Mouse (Mus musculus): ENCODE measurements around the gene Slc25a45. TPM values are rescaled to one million over a fixed set of nuclear protein-coding genes. Genes with fewer than 3 reads are reported as not detected.

Slc25a45 gene
- 11.4 and 14.6 TPM in 2 replicates for polyA plus RNA-seq (2015; fragmentation: Nextera tagmentation; extraction: Ambion mirVana)

DNA sequence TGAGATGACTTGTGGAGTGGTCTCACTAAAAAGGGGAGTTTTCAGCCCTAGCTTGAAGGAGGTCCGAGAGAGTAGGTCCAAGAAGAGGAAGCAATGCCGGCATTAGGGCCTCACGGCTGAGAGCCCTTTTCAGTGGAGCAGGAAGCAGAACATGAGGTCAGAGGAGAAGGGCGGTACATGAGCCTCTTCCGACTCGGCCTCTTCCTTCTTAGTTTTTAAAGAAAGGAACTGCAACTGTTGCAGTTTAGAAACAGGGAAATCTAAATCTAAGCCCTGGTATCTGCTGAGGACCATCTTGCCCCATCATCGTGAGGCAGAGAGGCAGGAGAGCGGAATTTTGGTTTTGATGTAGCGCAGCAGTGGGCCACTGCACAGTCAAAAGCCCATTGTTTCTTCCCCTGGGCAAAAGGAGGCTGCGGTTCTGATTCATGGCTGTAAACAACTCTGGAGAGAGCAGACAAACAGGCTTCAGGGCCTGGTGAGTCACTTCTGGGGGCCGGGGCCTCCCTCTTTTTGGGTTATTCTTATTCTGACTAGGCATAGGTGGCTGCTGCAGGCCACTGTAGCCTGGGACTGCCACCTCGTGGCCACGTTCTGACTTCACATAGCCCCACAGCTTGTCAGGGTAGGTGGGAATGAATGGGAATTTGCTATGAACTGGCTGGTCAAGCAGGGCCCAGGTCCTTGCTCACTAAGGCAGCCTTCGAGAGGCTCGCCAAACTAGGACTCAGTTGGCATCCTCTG is at the start of gene Slc25a45:
Gene Slc25a45 (plus strand): TSS at position 191 of the 744 bp plus-strand sequence.
- peak; percentile 79 for DNase-seq (ENCODE audit: low spot score)

DNA sequence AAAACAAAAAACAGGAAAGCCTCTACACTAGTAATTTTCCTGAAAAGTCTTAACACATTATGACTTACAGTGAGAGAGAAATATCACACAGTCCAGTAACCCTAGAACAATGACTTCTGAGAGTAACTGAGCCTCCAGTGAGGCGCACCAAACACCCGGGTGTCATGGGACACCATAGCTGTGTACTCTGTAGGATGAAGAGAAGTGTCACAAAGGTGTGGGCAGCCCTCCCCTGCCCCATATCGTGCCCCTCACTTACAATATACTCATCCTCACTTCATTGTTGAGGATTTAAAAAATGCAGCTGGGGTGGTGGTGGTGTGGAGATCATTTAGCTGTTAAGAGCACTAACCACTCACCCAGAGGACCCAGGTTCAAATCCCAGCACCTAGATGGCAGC is 49.5 kb upstream of the Slc25a45 start:
- no peak for DNase-seq (ENCODE audit: low spot score)

DNA sequence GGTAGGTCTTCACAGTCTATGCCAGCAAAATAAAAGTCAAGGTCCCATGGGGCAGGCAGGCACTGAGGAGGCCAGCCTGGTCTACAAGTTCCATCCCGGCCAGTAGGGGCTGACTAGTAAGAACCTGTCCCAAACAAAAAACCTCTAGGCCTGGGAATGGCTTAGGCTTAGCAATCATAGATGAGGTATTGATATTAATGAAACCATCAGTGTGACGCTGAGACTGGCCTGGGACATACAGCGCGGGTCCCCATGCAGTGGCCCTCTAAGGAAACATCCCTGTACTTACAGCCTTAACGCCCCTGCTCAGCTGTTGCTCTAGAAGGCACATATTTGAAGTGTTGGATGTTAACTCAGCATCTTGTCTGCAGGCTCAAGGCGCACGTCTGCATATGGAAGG is 48.7 kb upstream of the Slc25a45 start:
- DNase-seq (ENCODE audit: low spot score) = no peak

- DNase-seq (ENCODE audit: low spot score) = no peak
Measured at GRCm38 (mm10) chr19:5829958-5830615, 47.5 kb upstream of the Slc25a45 start.

DNA sequence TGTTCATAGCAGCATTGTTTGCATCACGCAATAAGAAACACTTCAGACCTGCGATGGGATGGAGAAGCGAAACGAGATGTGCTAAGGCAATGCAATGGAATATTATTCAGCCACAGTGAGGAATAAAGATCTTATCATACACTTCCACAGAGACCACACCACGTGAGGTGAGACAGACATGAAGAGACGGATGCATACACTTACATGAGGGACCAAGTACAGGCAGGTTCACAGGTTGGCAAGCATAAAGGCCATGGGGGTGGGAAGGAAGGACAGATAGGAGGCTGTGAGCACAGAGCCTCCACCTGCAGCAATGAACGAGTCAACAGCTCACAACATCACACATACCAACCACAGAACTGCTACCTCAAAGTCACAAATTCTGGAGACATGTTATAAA is 46.8 kb upstream of the Slc25a45 start:
- DNase-seq (ENCODE audit: low spot score) = no peak

GRCm38 (mm10) chr19:5831224-5831957 is 46.2 kb upstream of the Slc25a45 start:
- no peak for DNase-seq (ENCODE audit: low spot score)

DNA sequence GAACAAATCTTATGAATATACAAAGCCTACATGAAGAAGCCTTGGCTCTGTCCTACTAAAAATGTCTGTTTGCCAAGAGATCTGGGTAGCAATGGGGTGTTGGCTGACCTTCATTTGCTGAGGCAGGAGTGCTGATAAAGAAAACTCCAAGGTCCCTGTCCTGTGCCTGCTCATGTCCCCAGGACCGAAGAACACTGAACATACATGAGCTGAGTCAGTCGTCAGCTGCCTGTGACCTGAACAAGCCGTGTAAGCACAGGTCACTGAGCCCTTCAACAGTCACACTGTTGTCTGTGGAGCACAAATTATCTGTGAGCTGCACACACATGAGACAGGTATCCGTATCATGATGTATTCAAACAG is 45.7 kb upstream of the Slc25a45 start:
- no peak for DNase-seq (ENCODE audit: low spot score)

DNA sequence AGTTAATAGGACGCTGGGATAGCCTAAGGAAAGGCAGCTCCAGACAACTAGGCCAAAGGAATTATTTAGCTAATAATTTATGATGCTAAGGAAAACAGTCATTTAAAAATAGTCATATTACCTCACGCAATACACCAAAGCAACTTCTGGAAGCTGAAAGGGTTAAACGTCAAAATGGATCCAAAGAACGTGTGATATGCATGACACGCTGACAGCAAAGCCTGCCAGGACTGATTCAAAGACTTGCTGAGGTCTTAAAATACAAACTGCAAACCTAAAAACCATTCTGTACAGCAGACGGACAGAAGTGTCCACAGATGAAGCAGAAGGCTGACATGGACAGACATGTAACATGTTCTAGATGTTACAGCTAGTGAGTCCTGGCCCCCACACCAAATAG is 45.3 kb upstream of the Slc25a45 start:
- no peak for DNase-seq (ENCODE audit: low spot score)

GRCm38 (mm10) chr19:5833287-5834100 is 44.1 kb upstream of the Slc25a45 start:
- no peak for DNase-seq (ENCODE audit: low spot score)

DNA sequence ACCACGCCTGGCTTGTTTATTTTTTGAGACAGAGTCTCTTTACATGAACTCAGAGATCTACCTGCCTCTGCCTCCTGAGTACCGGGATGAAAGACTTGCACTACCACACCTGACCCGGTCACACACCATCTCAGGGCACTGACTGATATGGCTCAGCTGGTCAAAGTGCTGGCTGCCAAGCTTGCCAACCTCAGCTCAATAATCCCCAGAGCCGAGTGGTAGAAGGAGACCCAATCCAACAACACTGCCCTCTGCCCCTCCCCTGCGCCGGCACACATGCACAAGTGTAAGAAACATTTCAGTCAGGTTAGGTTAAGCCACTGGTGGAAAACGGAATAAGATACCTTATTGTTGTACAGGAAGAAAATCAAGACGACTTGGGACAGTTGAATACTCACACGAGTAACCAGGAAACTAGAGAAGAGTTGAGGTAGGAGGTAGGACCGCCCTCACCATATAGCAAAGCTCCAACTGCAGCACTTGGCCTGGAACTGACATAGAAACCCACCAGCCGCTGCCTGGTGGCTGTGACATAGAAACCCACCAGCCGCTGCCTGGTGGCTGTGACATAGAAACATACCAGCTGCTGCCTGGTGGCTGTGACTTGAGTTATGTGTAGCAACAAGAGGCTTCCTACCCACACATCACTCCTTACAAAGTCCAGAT is 43.2 kb upstream of the Slc25a45 start:
- peak; percentile 51 for DNase-seq (ENCODE audit: low spot score)

DNA sequence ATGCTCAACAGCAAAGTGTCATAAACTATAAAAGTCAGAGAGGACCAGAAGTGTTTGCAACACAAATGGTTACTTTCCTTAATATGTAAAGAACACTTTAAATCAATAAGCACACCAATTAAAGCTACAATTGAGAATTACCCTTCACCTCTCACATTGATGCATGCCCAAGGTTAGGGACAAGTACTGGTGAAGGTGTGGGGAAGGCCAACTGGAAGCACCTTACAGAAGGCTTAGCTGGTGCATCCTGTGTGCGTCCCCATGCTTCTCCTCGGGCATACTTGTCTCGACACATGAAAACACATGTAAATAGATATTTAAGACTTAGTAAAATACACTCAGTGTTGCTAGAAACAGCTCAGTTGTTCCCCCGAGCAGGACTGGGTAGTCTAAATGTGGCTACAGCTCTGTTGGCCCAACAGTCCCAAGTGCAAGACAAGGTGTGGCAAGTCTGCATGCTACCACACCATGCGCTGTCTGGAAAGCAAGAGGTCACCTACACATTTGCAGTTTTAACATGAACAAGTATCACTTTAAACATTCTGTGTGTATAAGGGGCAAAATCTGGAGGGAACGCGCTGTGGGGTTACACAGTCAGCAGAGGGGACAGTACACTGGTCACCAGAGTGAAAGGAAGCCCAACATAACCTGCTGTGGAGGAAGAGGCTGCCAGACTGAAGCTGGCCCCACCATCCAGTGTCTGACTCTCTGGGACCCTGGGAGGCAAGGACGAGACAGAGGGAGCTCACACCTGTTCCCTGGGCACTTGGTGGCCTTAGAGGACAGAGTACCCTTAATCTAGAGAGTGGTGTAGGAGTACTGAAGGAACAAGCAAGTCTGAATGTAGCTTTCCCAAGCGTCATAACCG is 42.3 kb upstream of the Slc25a45 start:
- no peak for DNase-seq (ENCODE audit: low spot score)

DNA sequence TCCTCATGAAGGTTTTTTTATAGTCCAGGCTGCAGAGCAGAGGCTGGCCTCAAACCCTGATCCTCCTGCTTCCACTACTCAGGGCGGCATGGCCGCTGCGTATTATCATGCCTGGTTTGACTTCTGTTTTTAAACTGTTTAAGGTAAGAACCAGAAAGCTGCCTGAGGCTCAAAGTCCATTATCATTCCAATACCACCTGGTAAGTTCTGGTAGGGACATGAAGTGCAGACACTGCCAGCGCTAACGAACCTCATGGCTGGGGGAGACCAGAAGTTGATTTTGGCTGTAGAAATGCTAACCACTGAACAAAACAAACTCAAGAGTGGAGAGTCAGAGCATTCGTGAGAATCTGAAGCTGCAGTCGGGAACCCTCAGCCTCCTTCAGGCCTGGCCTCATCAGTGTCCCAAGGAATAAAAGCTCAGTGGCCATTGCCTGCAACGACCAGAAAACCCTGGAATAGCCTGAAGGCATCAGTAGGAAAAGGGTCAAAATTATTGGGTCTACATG is 41.6 kb upstream of the Slc25a45 start:
- no peak for DNase-seq (ENCODE audit: low spot score)

DNA sequence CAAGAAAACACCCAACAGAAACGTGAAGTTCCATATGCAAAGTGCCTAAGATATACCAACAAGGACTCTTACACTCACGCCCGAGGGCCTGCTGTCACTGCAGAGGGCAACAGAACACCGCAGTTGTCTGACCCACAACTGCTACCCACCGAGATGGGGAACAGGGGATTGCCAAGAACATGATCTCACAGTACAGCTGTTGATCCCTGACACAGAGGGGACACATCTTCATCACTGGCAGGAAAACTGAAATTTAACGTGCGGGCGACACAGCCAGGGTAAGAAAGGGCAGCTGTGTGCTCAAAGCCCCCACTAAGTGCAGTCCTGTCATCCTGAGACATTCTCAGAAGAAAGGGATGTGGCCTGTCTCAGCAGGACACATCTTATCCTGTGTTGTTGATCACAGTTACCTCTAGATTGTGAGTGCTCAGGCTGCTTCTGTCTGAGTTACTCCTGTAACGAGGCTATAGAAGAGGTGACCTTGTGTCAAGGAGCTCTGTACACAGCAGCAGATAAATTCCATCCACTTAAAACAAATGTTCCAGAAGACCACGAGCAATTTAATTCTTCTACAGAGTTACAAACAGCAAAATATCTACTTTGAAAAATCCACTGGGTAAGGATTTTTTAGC is 40.6 kb upstream of the Slc25a45 start:
- no peak for DNase-seq (ENCODE audit: low spot score)

GRCm38 (mm10) chr19:5837606-5838005 is 40.0 kb upstream of the Slc25a45 start:
- DNase-seq (ENCODE audit: low spot score) = no peak

GRCm38 (mm10) chr19:5838136-5838891 is 39.3 kb upstream of the Slc25a45 start:
- no peak for DNase-seq (ENCODE audit: low spot score)

- DNase-seq (ENCODE audit: low spot score) = no peak
Measured at GRCm38 (mm10) chr19:5838892-5839165, 38.8 kb upstream of the Slc25a45 start.

GRCm38 (mm10) chr19:5839317-5840085 is 38.1 kb upstream of the Slc25a45 start:
- DNase-seq (ENCODE audit: low spot score) = no peak
